Mouse (Mus musculus): Measurements from ENCODE around the gene Pax2.

DNA sequence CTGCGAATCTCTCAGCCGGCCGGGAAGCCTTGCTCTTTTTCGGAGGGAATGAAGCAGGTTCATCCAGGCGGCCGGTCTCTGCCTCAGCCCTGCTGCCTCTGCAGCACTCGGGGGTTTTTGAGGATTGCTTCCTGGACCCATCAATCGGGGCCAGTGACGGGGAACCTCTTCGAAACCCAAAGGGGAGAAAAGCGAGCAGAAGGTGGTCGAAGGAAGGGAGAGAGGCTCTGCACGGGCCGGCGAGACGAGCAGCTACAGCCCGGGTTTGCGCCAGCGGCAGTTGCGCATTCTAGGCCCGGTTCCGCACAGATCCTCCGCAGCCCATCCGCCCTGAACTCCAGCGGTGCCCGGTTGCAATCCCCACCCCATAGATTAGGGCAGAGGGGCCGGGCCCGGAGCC lies 3.0 kb downstream of the Pax2 start:
- TF ChIP-seq GATA1 (IDR thresholded peaks at IDR 0.05; ENCODE audit: low read length) (no peak), TAL1 (IDR thresholded peaks at IDR 0.05; ENCODE audit: low read length) (no peak)
